Mouse (Mus musculus) macrophage (primary cell): ENCODE results near the gene Cib2. TPM values are rescaled to one million over a fixed set of nuclear protein-coding genes. Genes with fewer than 3 reads are reported as not detected.
"Not testable (repeated sequence)": the region's sequence is repeated elsewhere in the genome, so short reads cannot be mapped to it uniquely, and the experiment has no call there.

Experiments
- H3K27ac ChIP-seq: fragments of 350-480 bp; formaldehyde crosslinking; 2 replicates; pipeline ENCODE4 v1.9.0; 2021
- H3K36me3 ChIP-seq: fragments of 350-480 bp; formaldehyde crosslinking; 2 replicates; pipeline ENCODE4 v1.9.0; 2021; ENCODE audit errors: inconsistent target
- H3K4me3 ChIP-seq: fragments of 350-480 bp; formaldehyde crosslinking; 2 replicates; pipeline ENCODE4 v1.9.0; 2021; ENCODE audit errors: inconsistent target
- H3K79me2 ChIP-seq: fragments of 350-480 bp; formaldehyde crosslinking; 2 replicates; pipeline ENCODE4 v1.9.0; 2021; ENCODE audit errors: inconsistent target
- WGBS: methylation state at CpG from one replicate; pipeline ENCODE4 v1.1.7; 2026; ENCODE audit warnings: inconsistent platforms; ENCODE audit not compliant: missing documents; 5-methylcytosine and 5-hydroxymethylcytosine counted together
- polyA plus RNA-seq: library from polyadenylated mRNA; stranded (reverse); fragments of 250-400 nt; gene quantifications from 3 replicates; pipeline ENCODE4 v1.2.4, GENCODE M21; 2018; ENCODE audit warnings: inconsistent platforms
- total RNA-seq, 78 experiments: library from RNA; depleted of rRNA; stranded (reverse); fragments of 250-400 nt; gene quantifications; 1 replicate in 9 of 78; 2 replicates in 24 of 78; 3 replicates in 43 of 78; 4 replicates in 2 of 78; pipeline ENCODE4 v1.2.4; 2018; ENCODE audit warnings: inconsistent platforms in 56 of 78

The Cib2 gene
- total RNA-seq (2018; cell fraction: chromatin; rRNA removed) = 1 to 10 TPM in 1 of 26 experiments, under 1 TPM in 6, not detected in 19; 0.54 to 1.3 (median 0.58) TPM
- total RNA-seq (2018; cell fraction: cytosol; rRNA removed) = 1 to 10 TPM in 25 of 26 experiments, under 1 TPM in 1; 0.99 to 3.7 (median 1.9) TPM
- total RNA-seq (2018; cell fraction: nucleus; rRNA removed) = 1 to 10 TPM in 2 of 26 experiments, under 1 TPM in 12, not detected in 12; 0.36 to 2.1 (median 0.62) TPM
- 2.2 to 2.4 TPM (median 2.3 TPM) in 3 replicates for polyA plus RNA-seq

DNA sequence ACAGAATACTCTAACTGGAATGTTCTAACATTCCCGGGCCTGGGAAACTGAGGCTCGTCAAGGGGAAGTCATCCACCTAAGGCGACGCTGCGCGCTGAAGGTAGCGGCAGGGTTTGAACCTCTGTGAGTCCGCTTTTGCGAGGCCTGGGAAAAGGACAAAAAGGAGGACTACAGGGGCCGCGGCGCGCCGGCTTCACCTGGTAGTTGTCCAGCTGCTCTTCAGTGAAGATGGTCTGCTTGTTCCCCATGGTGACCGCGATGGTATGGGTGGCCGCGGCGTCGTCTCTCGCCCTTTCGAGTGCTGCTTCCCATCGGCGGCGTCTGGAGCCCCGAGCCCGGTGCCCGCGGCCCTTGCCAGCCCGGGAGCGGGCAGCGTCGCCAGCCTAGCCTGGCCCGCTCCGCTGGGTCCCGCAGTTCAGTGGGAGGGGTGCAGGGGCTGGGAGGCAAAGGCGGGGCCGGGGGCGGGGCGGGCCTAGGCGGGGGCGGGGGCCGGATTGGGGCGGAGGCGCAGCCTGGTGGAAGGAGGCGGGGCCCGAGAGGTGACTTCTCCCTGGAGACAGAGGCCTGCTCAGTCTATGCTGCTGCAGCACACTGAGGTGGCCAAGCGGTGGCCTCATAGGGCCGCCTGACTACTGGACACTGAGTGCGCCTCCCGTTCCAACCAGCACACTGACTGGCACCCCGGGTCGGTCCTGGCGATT lies at the start of gene Cib2:
Cib2 (minus strand) TSS at position 448 of the 701 bp plus-strand sequence.
- H3K79me2 ChIP-seq = no peaks in the 10 kb centered on the region
- no peak within 1 kb of the TSS for H3K27ac ChIP-seq
- no peak within 1 kb of the TSS; the same call in 1 of the 2 replicates for H3K4me3 ChIP-seq
- WGBS = 8% methylated on average over 54 of the region's 54 CpGs
- H3K36me3 ChIP-seq = no peaks in the 10 kb centered on the region

DNA sequence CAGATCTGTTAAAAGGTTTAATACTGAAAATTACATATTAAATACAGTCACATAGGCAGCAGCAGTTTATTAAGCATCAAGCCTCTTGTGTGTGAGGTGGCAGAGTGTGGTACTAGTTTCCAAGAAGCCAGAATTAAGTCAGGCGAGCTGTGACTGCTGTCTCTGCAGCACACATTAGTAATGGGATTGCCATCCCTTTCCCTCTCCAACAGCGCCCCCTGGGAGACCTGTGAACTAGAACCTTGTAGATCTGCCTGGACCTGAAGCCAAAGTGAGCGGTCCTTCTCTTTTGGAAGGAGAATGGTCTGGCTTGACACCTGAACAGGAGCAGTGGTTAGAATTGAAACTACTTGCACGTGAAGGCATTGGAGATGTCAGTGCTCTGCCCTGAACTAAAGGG lies 44.9 kb upstream of the Cib2 start:
- peaks cover 27% of the 10 kb centered on the region; the same call in 1 of the 2 replicates for H3K36me3 ChIP-seq
- WGBS = 77% methylated on average over 4 of the region's 4 CpGs

DNA sequence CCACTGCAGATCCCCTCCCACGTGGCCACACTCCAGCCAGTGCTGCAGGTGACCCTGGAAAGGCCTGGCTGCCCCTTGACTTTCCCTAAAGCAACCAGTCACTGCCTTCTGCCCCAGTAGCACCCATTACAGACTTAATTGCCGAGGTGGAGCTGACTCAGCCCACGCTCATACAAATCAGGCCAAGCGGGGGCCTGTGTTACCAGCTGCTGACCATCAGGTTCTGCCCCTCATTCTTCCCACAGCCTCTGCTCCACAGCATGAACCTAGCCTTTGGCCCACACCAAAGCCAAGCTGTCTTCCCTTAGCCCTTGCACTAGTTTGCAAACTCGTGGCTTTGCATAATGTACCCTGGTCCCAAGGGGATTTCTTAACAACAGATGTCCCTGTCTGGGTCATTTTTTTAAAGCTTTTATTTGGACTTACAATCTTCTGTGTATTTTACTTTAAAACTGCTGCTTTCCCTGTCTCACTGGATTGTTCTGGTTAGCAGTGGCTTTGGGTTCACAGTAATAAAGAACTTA lies 44.2 kb upstream of the Cib2 start:
- Histone ChIP-seq H3K4me3 (no peak overlapping the region), H3K27ac (no peak overlapping the region), H3K79me2 (no peaks in the 10 kb centered on the region), H3K36me3 (peaks cover 33% of the 10 kb centered on the region; the same call in 1 of the 2 replicates)
- WGBS = 97% methylated on average over 5 of the region's 5 CpGs

More for the DNA sequence above, 44.9 kb upstream of the Cib2 start:
- H3K79me2 ChIP-seq = no peaks in the 10 kb centered on the region
- H3K27ac ChIP-seq = no peak overlapping the region
- no peak overlapping the region for H3K4me3 ChIP-seq

DNA sequence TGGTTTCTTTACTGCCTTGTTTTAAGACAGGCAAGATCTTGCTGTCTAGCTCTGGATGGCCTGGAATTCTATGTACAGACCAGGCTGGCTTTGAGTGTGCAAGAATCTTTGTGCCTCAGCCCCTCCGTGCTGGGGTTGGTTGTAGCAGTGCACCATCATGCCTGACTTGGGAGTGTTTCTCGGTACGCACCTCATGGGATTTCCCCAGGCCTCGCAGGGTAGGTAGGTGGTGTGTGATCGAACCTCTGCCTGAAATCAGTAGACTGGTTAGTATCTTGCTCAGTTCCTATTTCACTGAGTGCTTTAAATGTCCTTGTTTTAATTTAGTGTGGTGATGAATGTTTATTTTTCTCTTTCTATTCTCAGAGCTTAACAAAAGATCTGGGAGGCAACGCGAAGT lies 42.9 kb upstream of the Cib2 start:
- 94% methylated on average over 7 of the region's 7 CpGs for WGBS

DNA sequence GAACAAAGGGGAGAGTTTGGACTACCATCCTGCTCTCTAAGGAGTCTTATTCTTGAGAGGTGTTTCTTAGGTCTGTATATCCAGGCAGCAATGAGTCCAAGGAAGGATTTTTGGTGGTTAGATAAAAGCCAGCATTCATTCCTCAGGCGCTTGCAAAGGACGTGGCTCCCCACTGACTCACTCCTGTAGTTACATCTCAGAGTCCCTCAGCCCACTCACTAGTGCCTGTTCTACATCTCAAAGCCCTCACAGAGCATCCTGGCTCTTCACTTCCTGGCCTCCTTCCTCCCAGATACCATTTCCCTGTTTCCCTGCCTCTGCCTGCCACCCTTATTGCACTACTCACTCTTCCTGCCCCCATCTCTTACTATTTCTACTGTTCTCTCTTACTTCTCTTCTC lies 42.4 kb upstream of the Cib2 start:
- Histone ChIP-seq H3K36me3 (peaks cover 48% of the 10 kb centered on the region), H3K79me2 (no peaks in the 10 kb centered on the region), H3K27ac (no peak overlapping the region), H3K4me3 (no peak overlapping the region)
- 100% methylated on average over 2 of the region's 2 CpGs for WGBS

More for the DNA sequence above, 42.9 kb upstream of the Cib2 start:
- Histone ChIP-seq H3K79me2 (no peaks in the 10 kb centered on the region), H3K36me3 (peaks cover 45% of the 10 kb centered on the region), H3K27ac (no peak overlapping the region), H3K4me3 (no peak overlapping the region)

DNA sequence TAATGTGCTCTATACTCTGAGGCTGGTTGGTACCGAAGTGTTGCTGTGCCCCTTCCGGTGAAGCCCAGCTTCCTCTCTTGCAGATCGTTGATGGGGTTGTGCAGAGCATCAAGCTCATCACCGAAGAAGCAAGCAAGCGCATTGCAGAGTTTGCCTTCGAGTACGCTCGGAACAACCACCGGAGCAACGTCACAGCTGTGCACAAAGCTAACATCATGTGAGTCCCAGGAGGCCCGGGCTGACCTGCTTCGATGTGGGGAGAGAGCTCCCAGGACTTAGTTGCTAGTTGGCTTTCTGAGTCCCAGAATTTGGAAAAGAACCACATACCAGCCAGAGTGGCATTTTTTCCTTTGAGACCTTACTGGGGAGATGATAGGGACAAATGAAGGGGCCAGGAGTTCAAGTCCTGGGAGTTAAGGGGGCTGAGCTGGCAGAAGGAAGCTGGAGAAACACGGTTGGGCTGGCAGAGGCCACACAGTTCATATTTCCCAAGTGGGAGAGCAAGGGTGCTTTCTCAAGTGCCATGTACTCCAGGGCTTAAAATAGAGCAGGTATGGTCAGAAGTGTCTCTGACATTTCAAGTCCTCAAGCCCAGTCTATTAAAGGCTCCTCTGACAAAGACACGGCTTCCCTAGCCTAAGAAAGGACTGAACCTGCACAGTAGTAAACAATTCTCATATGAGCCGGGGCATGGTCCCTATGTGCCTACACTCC lies 36.9 kb upstream of the Cib2 start:
- H3K4me3 ChIP-seq = no peak overlapping the region
- WGBS = 98% methylated on average over 15 of the region's 15 CpGs
- H3K36me3 ChIP-seq = peaks cover 70% of the 10 kb centered on the region
- no peak overlapping the region for H3K27ac ChIP-seq
- H3K79me2 ChIP-seq = no peaks in the 10 kb centered on the region

DNA sequence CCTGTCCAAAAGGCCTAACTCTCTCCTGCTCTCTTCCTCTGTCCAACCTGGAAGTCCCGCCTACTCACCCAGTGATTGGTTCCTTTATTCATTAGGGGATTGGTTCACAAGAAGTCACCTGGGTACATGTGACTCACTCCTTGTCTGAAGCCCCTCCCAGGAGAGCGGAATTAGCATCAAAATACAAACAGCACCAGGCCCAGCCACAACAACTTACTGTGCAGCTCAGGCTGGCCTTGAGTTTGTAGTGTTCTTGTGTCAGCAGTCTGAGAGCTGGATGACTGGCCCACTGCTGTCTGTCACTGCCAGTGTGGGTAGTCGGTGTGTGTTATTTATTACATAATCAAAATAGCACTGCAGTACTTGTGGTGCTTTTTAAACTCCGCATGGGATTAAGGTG lies 33.6 kb upstream of the Cib2 start:
- not testable (repeated sequence) for H3K27ac ChIP-seq, H3K4me3 ChIP-seq, H3K79me2 ChIP-seq
- peaks cover 50% of the 10 kb centered on the region for H3K36me3 ChIP-seq
- WGBS = 92% methylated on average over 4 of the region's 4 CpGs

DNA sequence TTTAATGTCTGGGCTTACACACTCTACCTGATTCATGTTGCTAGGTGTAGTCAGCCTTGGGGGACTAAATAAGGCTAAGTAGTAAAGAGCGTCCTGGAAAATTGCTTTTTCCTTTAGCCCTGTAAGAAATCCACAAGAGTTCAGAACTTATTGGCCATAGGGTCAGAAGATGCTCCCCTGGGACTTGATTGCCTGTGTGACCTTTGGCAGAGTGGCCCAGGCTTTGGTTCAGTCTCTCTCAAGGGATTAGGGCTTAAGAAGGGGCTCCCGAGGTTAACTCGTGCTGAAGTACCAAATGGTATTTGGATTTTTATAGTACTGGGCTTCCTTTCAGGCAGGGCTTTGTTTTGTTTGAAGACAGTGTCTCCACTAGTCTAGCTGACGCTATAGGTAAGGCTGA lies 27.8 kb upstream of the Cib2 start:
- whole genome bisulfite sequencing = 94% methylated on average over 4 of the region's 4 CpGs
- Histone ChIP-seq H3K27ac (no peak overlapping the region), H3K4me3 (no peak overlapping the region), H3K36me3 (peaks cover 5% of the 10 kb centered on the region; the same call in 1 of the 2 replicates), H3K79me2 (peaks cover 23% of the 10 kb centered on the region; the same call in 1 of the 2 replicates)

DNA sequence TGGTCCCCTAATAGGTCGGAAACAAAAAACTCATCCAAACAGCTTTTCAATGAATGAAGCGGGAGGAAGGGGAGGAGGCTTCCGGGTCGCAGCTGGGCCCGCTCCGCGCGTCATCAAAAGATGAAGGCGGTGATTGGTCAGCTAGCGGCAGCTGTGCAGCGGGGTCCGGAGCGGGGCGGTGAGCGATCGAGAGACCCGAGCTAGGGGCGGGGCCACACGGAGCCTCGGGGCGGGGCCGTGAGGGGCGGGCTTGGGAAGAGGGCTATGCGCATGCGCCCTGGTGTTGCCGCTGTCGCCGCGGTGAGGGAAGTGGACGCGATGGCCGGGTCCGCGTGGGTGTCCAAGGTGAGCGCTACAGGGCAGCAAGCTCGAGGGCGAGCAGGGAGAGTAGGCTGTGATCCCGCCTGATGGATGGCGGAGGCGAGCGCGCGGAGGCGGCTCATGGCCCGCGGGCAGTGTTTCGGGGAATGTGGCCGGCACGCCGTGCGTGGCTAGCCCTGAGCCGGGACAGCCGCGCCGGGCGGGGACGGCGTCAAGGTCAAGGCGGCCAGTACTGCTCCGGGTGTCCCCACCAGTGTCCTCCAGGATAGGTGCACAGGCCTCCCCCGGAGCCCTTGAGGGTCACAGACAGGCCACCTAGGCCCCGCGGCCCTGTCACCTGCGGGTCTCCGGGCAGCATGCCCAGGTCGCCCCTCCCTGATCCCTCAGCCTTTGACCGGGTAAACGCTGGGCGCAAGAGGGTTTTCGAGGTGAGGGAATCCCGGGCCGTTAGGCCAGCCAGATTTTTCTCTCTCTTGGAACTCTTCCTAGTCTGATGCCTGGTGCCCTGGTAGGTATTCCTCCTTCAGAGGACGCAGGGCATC lies 26.4 kb upstream of the Cib2 start, which contains the start of gene Idh3a:
Idh3a (plus strand) TSS at position 136 of the 863 bp plus-strand sequence.
- H3K27ac ChIP-seq = 0 out of 2 replicates have a peak within 1 kb of the TSS, but pooled peaks have one; percentile 7
- under 1% methylated on average over 73 of the region's 73 CpGs for WGBS
- no peaks in the 10 kb centered on the region for H3K36me3 ChIP-seq
- peak within 1 kb of the TSS; percentile 56 for H3K4me3 ChIP-seq
- peaks cover 23% of the 10 kb centered on the region; the same call in 1 of the 2 replicates for H3K79me2 ChIP-seq

DNA sequence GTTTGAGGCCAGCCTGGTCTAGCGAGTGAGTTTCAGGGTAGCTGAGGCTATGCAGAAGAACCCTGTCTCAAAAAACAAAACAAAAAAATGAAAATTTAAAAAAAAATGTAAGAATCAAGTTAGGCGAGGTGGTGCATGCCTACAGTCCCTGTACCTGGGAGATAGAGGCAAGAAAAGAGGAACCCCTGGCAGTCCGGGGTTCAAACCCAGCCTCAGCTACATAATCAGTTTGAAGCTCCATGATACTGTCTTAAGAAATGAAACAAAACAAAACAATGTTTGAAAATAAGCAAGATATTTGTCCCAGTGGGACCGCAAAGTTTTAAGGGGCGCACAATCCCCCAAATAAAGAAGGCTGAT lies 25.8 kb upstream of the Cib2 start:
- 0 out of 2 replicates have a peak overlapping the region, but pooled peaks have one; percentile 7 for H3K27ac ChIP-seq

DNA sequence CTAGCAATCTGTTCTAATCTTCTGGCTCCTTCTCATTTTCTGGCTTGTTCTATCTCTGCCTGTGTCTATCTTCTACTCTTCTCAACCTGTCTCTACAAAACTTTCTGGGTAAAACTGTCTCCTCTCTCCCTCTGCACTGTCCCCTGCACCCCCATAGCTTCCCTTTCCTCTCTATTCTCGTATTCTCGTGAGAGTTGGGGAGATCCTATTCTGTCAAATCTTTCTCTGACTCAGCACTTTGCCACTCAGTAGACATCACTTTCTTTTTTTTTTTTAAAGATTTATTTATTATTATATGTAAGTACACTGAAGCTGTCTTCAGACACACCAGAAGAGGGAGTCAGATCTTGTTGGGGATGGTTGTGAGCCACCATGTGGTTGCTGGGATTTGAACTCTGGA lies 24.1 kb upstream of the Cib2 start:
- H3K4me3 ChIP-seq, H3K36me3 ChIP-seq, H3K27ac ChIP-seq: not testable (repeated sequence)
- peaks cover 23% of the 10 kb centered on the region; the same call in 1 of the 2 replicates for H3K79me2 ChIP-seq
- 62% methylated on average over 2 of the region's 2 CpGs for WGBS

More for the DNA sequence above, 25.8 kb upstream of the Cib2 start:
- WGBS = 31% methylated on average over 5 of the region's 5 CpGs
- Histone ChIP-seq H3K4me3 (peak overlapping the region; percentile 25), H3K36me3 (no peaks in the 10 kb centered on the region), H3K79me2 (peaks cover 23% of the 10 kb centered on the region; the same call in 1 of the 2 replicates)

DNA sequence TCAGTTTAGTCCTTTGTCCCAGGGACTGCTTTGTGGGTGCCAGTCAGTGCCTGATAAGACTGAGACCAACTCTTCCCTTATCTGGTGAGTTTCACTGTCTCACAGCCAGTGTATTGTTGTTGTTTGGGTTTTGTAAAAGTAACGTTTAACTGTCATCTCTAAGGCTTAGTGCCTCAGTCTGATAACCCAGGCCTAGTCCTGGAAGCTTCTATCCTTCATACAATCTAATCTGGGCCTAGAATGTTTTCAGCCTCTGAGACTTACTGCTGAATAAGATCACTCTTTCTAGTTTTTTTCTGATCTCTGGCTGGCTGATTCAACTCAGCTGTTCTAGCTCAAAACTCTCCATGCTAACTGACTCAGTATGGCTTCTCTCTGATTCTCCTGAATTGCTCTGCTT lies 23.7 kb upstream of the Cib2 start:
- H3K4me3 ChIP-seq = no peak overlapping the region
- H3K36me3 ChIP-seq = no peaks in the 10 kb centered on the region
- 91% methylated on average over 1 of the region's 1 CpGs for WGBS
- peaks cover 21% of the 10 kb centered on the region; the same call in 1 of the 2 replicates for H3K79me2 ChIP-seq
- no peak overlapping the region for H3K27ac ChIP-seq

DNA sequence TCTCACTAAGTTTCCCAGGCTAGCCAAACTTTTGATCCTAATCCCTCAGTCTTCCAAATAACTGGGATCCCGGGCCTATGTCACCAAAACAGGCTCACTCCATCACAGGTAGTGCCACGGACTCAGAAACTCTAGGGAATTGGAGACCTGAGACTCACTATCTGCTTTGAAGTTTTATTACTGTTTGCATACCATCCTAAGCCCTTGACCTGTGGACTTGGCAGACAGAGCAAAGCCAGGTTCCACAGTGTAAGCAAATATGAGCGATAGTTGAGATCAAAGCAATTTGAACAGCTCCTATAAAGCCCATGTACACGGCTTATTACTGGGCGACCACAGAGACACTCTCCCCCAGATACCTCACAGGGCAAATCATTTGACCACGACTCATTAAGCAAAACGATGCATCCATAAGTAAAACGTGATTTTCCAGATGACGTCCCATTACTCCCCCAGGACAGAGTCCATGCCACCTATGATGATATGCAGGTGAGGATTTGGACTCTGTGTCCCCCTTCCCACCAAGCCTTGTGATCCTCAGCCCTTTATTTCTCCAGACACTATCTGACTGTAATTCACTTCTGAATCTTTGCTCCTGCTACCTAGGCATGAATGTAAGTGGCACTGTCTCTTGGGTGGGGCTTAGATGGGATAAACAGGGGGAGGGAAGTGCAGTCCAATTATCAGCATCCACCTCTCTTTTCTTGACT lies 11.3 kb upstream of the Cib2 start:
- Histone ChIP-seq H3K4me3 (no peak overlapping the region), H3K27ac (no peak overlapping the region), H3K79me2 (no peaks in the 10 kb centered on the region), H3K36me3 (no peaks in the 10 kb centered on the region)
- WGBS = 93% methylated on average over 9 of the region's 9 CpGs
